ENCODE assay signal across 8 mouse cellular contexts in the genomic region with DNA sequence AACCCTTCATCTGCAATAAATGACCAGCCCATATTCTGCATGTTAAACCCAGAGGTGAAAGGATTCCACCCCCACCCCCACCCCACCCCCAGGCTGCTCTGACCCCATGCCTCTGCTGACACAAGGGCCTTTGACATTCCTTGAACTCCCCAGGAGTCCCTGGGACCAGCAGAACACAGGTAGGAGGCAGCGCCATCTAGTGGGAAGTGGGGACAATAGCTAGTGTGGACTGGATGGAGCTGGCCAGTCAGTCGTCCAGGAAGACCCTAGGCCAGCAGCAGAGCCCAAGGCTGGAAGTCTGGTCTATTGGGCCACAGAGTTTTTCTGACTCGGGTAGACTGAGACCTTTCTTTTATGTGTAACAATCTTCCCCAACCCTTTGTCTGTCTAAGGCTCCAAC.
DNase-seq lines count a peak whose midpoint lies in the region; ATAC-seq and TF ChIP-seq lines count a peak whose summit lies in the region.

No protein-coding gene starts in this region.

- H3K27ac ChIP-seq in hindbrain, embryonic 11.5 days (ENCODE audit: low read depth, low read length): no peak overlapping the region
- H3K27ac ChIP-seq in hindbrain, embryonic 13.5 days: no peak overlapping the region
- H3K27ac ChIP-seq in heart, postnatal 0 days (ENCODE audit: low read depth): no peak overlapping the region

- no peak overlapping the region for H3K4me3 ChIP-seq in hindbrain, embryonic 11.5 days (ENCODE audit: low read depth, low read length)
- H3K4me3 ChIP-seq in hindbrain, embryonic 13.5 days: no peak overlapping the region
- no peak overlapping the region for H3K4me3 ChIP-seq in heart, postnatal 0 days (ENCODE audit: low read depth, low read length)

- H3K27me3 ChIP-seq in hindbrain, embryonic 11.5 days (ENCODE audit: control insufficient read depth, insufficient read depth, low read length): no peaks in the 10 kb centered on the region
- no peaks in the 10 kb centered on the region for H3K27me3 ChIP-seq in hindbrain, embryonic 13.5 days
- no peaks in the 10 kb centered on the region for H3K27me3 ChIP-seq in heart, postnatal 0 days (ENCODE audit: control insufficient read depth, insufficient read depth, low read length)

- ATAC-seq in hindbrain, embryonic 11.5 days (ENCODE audit: low FRiP score): no peak
- no peak for ATAC-seq in hindbrain, embryonic 13.5 days (ENCODE audit: low FRiP score)
- no peak for ATAC-seq in heart, postnatal 0 days (ENCODE audit: insufficient read depth, low read depth)
- ATAC-seq in megakaryocyte progenitor cell, adult 5-6 weeks (replicated peaks; ENCODE audit: poor library complexity): peak; percentile 83

- H3K9me3 ChIP-seq in hindbrain, embryonic 11.5 days (ENCODE audit: control insufficient read depth, low read length): no peaks in the 10 kb centered on the region
- no peaks in the 10 kb centered on the region for H3K9me3 ChIP-seq in hindbrain, embryonic 13.5 days
- no peaks in the 10 kb centered on the region for H3K9me3 ChIP-seq in heart, postnatal 0 days (replicated peaks; ENCODE audit: control insufficient read depth, low read length)

- DNase-seq in hindbrain, embryonic 11.5 days (ENCODE audit: low spot score): peak; percentile 69
- DNase-seq in R1 (ENCODE audit: low read depth, low spot score): peak; percentile 79
- DNase-seq in cerebellum, postnatal 10 days: peak; percentile 86
- DNase-seq in heart, postnatal 0 days (ENCODE audit: low spot score): peak; percentile 38
- DNase-seq in layer of hippocampus, postnatal 25 days (ENCODE audit: extremely low spot score in 1 of 2, low spot score in 1 of 2): peak; percentile 58 to 77
- DNase-seq in thymus, postnatal 0 days (ENCODE audit: low spot score): peak; percentile 11

- no peak for TF ChIP-seq EP300 in heart, postnatal 0 days (IDR thresholded peaks at IDR 0.05; ENCODE audit: low read depth)

- H3K4me2 ChIP-seq in hindbrain, embryonic 11.5 days (replicated peaks; ENCODE audit: low read depth, low read length): no peak overlapping the region
- H3K4me2 ChIP-seq in hindbrain, embryonic 13.5 days: no peak overlapping the region
- no peak overlapping the region for H3K4me2 ChIP-seq in heart, postnatal 0 days (ENCODE audit: low read depth, low read length)

- no peak overlapping the region for H3K9ac ChIP-seq in hindbrain, embryonic 11.5 days (ENCODE audit: low read depth, low read length)
- H3K9ac ChIP-seq in hindbrain, embryonic 13.5 days: no peak overlapping the region
- no peak overlapping the region for H3K9ac ChIP-seq in heart, postnatal 0 days (replicated peaks; ENCODE audit: low read depth, low read length)

- TF ChIP-seq CTCF in heart, postnatal 0 days (IDR thresholded peaks at IDR 0.05; ENCODE audit: low read depth): peak; percentile 83

- H3K36me3 ChIP-seq in hindbrain, embryonic 11.5 days (ENCODE audit: control insufficient read depth, insufficient read depth, low read length): no peaks in the 10 kb centered on the region
- H3K36me3 ChIP-seq in hindbrain, embryonic 13.5 days: no peaks in the 10 kb centered on the region
- H3K36me3 ChIP-seq in heart, postnatal 0 days (replicated peaks; ENCODE audit: control insufficient read depth, insufficient read depth, low read length): no peaks in the 10 kb centered on the region

- WGBS in hindbrain, embryonic 11.5 days: 28% methylated on average over 3 of the region's 3 CpGs
- WGBS in hindbrain, embryonic 13.5 days: 22% methylated on average over 3 of the region's 3 CpGs
- WGBS in heart, postnatal 0 days: 6% methylated on average over 3 of the region's 3 CpGs

- no peaks in the 10 kb centered on the region; the same call in 1 of the 2 replicates for H3K4me1 ChIP-seq in hindbrain, embryonic 11.5 days (replicated peaks; ENCODE audit: control insufficient read depth, insufficient read depth, low read length)
- H3K4me1 ChIP-seq in hindbrain, embryonic 13.5 days (replicated peaks): peaks cover 33% of the 10 kb centered on the region
- H3K4me1 ChIP-seq in heart, postnatal 0 days (ENCODE audit: control insufficient read depth, insufficient read depth): no peaks in the 10 kb centered on the region

Comparison
In these comparisons a context has a peak if more than half of its experiments do, and no peak if none do; other contexts are left out.
1. DNase-seq: peak in every context shown above with its lines; median percentile 86 in cerebellum, postnatal 10 days; 79 in R1; 69 in hindbrain, embryonic 11.5 days; 68 in layer of hippocampus, postnatal 25 days; 38 in heart, postnatal 0 days; 11 in thymus, postnatal 0 days.